Mouse (Mus musculus) urinary bladder, postnatal 36 days (tissue): Measurements from ENCODE around the gene Sobp.

Experiments
- DNase-seq, 2 experiments: peaks; one replicate each; pipeline ENCODE4 v3.0.0; 2022; ENCODE audit warnings: low spot score in 2 of 2, mixed read lengths in 1 of 2

The Sobp gene

GRCm38 (mm10) chr10:43086888-43087287, 87.4 kb downstream of the Sobp start:
- DNase-seq = no peak

GRCm38 (mm10) chr10:43084087-43084366, 90.3 kb downstream of the Sobp start:
- no peak for DNase-seq

- no peak for DNase-seq
These were observed 90.8 kb downstream of the Sobp start for GRCm38 (mm10) chr10:43083288-43084086.

- DNase-seq = no peak
These were observed 93.0 kb downstream of the Sobp start for GRCm38 (mm10) chr10:43081316-43081715.

GRCm38 (mm10) chr10:43075535-43076152, 98.7 kb downstream of the Sobp start:
- DNase-seq = no peak

- no peak for DNase-seq
These were observed 101.0 kb downstream of the Sobp start for GRCm38 (mm10) chr10:43073281-43073680.

GRCm38 (mm10) chr10:43070893-43071292, 103.4 kb downstream of the Sobp start:
- no peak for DNase-seq

GRCm38 (mm10) chr10:43065331-43065730, 109.0 kb downstream of the Sobp start:
- DNase-seq = no peak

GRCm38 (mm10) chr10:43061519-43062105, 112.7 kb downstream of the Sobp start:
- no peak for DNase-seq

- no peak for DNase-seq
These were observed 118.9 kb downstream of the Sobp start for GRCm38 (mm10) chr10:43055405-43055804.

- no peak for DNase-seq
These were observed 119.6 kb downstream of the Sobp start for GRCm38 (mm10) chr10:43054776-43055175.

GRCm38 (mm10) chr10:43053861-43054560, 120.3 kb downstream of the Sobp start:
- DNase-seq = no peak

- no peak for DNase-seq
These were observed 121.9 kb downstream of the Sobp start for GRCm38 (mm10) chr10:43052462-43052861.

GRCm38 (mm10) chr10:43047804-43048348, 126.5 kb downstream of the Sobp start:
- DNase-seq = no peak

GRCm38 (mm10) chr10:43043351-43044209, 130.8 kb downstream of the Sobp start:
- DNase-seq = no peak

- no peak for DNase-seq
These were observed 131.6 kb downstream of the Sobp start for GRCm38 (mm10) chr10:43042591-43043327.

GRCm38 (mm10) chr10:43041794-43042193, 132.5 kb downstream of the Sobp start:
- DNase-seq = no peak

GRCm38 (mm10) chr10:43037455-43037793, 136.9 kb downstream of the Sobp start:
- no peak for DNase-seq

GRCm38 (mm10) chr10:43036646-43037454, 137.5 kb downstream of the Sobp start:
- no peak for DNase-seq

GRCm38 (mm10) chr10:43035579-43035978, 138.8 kb downstream of the Sobp start:
- no peak for DNase-seq
